Mouse (Mus musculus) T-helper 1 cell (primary cell): Measurements from ENCODE around the gene Prr15.

Source experiments
- in situ Hi-C: fragments of 300-600 bp; cut with MboI, MseI; formaldehyde crosslinking; loops from one replicate; pipeline ENCODE4 v1.15.1; 2025; ENCODE audit warnings: high pct_unique_total_duplicates

The Prr15 gene

GRCm38 (mm10) chr6:54325246-54325885, at the start of gene Prr15:
Gene Prr15, plus strand, starts transcription at chr6:54325835.
- in situ Hi-C loops = no loop called here

GRCm38 (mm10) chr6:54277234-54277633, 48.4 kb upstream of the Prr15 start:
- in situ Hi-C loops = no loop called here

- in situ Hi-C loops = no loop called here
Observed at GRCm38 (mm10) chr6:54277828-54278227, 47.8 kb upstream of the Prr15 start.

- in situ Hi-C loops = no loop called here
Observed at GRCm38 (mm10) chr6:54278613-54279012, 47.0 kb upstream of the Prr15 start.

- in situ Hi-C loops = no loop called here
Observed at GRCm38 (mm10) chr6:54279391-54279790, 46.2 kb upstream of the Prr15 start.

GRCm38 (mm10) chr6:54280248-54280647, 45.4 kb upstream of the Prr15 start:
- in situ Hi-C loops = no loop called here

- in situ Hi-C loops = no loop called here
Observed at GRCm38 (mm10) chr6:54283299-54283698, 42.3 kb upstream of the Prr15 start.

- in situ Hi-C loops = no loop called here
Observed at GRCm38 (mm10) chr6:54284167-54284711, 41.4 kb upstream of the Prr15 start.

GRCm38 (mm10) chr6:54286813-54287212, 38.8 kb upstream of the Prr15 start:
- in situ Hi-C loops = no loop called here

- in situ Hi-C loops = no loop called here
Observed at GRCm38 (mm10) chr6:54289774-54290500, 35.7 kb upstream of the Prr15 start.

- in situ Hi-C loops = no loop called here
Observed at GRCm38 (mm10) chr6:54297231-54297630, 28.4 kb upstream of the Prr15 start.

GRCm38 (mm10) chr6:54299417-54299816, 26.2 kb upstream of the Prr15 start:
- in situ Hi-C loops = no loop called here

- in situ Hi-C loops = no loop called here
Observed at GRCm38 (mm10) chr6:54305777-54306176, 19.9 kb upstream of the Prr15 start.

- in situ Hi-C loops = no loop called here
Observed at GRCm38 (mm10) chr6:54313071-54313470, 12.6 kb upstream of the Prr15 start.

GRCm38 (mm10) chr6:54318618-54319017, 7.0 kb upstream of the Prr15 start:
- in situ Hi-C loops = no loop called here

GRCm38 (mm10) chr6:54319198-54319597, 6.4 kb upstream of the Prr15 start:
- in situ Hi-C loops = no loop called here

GRCm38 (mm10) chr6:54320236-54320635, 5.4 kb upstream of the Prr15 start:
- in situ Hi-C loops = no loop called here

- in situ Hi-C loops = no loop called here
Observed at GRCm38 (mm10) chr6:54326671-54327625, 1.3 kb downstream of the Prr15 start.

- in situ Hi-C loops = no loop called here
Observed at GRCm38 (mm10) chr6:54327626-54328003, 2.0 kb downstream of the Prr15 start.

GRCm38 (mm10) chr6:54328783-54329182, 3.1 kb downstream of the Prr15 start:
- in situ Hi-C loops = no loop called here

- in situ Hi-C loops = no loop called here
Observed at GRCm38 (mm10) chr6:54329598-54329997, 4.0 kb downstream of the Prr15 start.

- in situ Hi-C loops = no loop called here
Observed at GRCm38 (mm10) chr6:54330166-54330565, 4.5 kb downstream of the Prr15 start.
